Mouse (Mus musculus) induced T-regulatory cell, adult 2 months (primary cell): ENCODE data around the gene Psmc3.
"Not testable (repeated sequence)": the region's sequence is repeated elsewhere in the genome, so short reads cannot be mapped to it uniquely, and the experiment has no call there.

ENCODE experiments used
- DNase-seq: peaks from one replicate; pipeline ENCODE4 v3.0.0-alpha.2; 2012; ENCODE audit warnings: low read depth

Gene Psmc3

GRCm38 (mm10) chr2:91053934-91054382 is at the start of gene Psmc3:
TSS of gene Psmc3 (plus strand) at chr2:91054009.
- peak; percentile 95 for DNase-seq

- DNase-seq, result no peak
Measured at GRCm38 (mm10) chr2:91008536-91008935, 45.3 kb upstream of the Psmc3 start.

- no peak for DNase-seq
Measured at GRCm38 (mm10) chr2:91013881-91014280, 39.9 kb upstream of the Psmc3 start.

- DNase-seq, result no peak
Measured at GRCm38 (mm10) chr2:91015386-91015785, 38.4 kb upstream of the Psmc3 start.

- DNase-seq, result no peak
Measured at GRCm38 (mm10) chr2:91018061-91018788, 35.6 kb upstream of the Psmc3 start.

GRCm38 (mm10) chr2:91019911-91020310 is 33.9 kb upstream of the Psmc3 start:
- DNase-seq, result no peak

GRCm38 (mm10) chr2:91022266-91022665 is 31.5 kb upstream of the Psmc3 start:
- not testable (repeated sequence) for DNase-seq

- DNase-seq, result no peak
Measured at GRCm38 (mm10) chr2:91023131-91023530, 30.7 kb upstream of the Psmc3 start.

- DNase-seq, result no peak
Measured at GRCm38 (mm10) chr2:91023956-91024355, 29.9 kb upstream of the Psmc3 start.

GRCm38 (mm10) chr2:91025081-91025516 is 28.7 kb upstream of the Psmc3 start:
- no peak for DNase-seq

- no peak for DNase-seq
Measured at GRCm38 (mm10) chr2:91026491-91026890, 27.3 kb upstream of the Psmc3 start.

- no peak for DNase-seq
Measured at GRCm38 (mm10) chr2:91027391-91028214, 26.2 kb upstream of the Psmc3 start.

- no peak for DNase-seq
Measured at GRCm38 (mm10) chr2:91031216-91031615, 22.6 kb upstream of the Psmc3 start.

GRCm38 (mm10) chr2:91033000-91033399 is 20.8 kb upstream of the Psmc3 start:
- peak; percentile 74 for DNase-seq

- DNase-seq, result no peak
Measured at GRCm38 (mm10) chr2:91035385-91035784, 18.4 kb upstream of the Psmc3 start, which contains the start of gene Rapsn. TSS of gene Rapsn (plus strand) at chr2:91035620.

GRCm38 (mm10) chr2:91041786-91042185 is 12.0 kb upstream of the Psmc3 start:
- DNase-seq, result no peak

GRCm38 (mm10) chr2:91042651-91043398 is 11.0 kb upstream of the Psmc3 start:
- peak; percentile 90 for DNase-seq

- no peak for DNase-seq
Measured at GRCm38 (mm10) chr2:91044727-91045126, 9.1 kb upstream of the Psmc3 start.

GRCm38 (mm10) chr2:91045805-91046204 is 8.0 kb upstream of the Psmc3 start:
- DNase-seq, result not testable (repeated sequence)

- DNase-seq, result no peak
Measured at GRCm38 (mm10) chr2:91047359-91047758, 6.5 kb upstream of the Psmc3 start.

- peak; percentile 40 for DNase-seq
Measured at GRCm38 (mm10) chr2:91051917-91052316, 1.9 kb upstream of the Psmc3 start.

- peak; percentile 75 for DNase-seq
Measured at GRCm38 (mm10) chr2:91052752-91053151, 1.1 kb upstream of the Psmc3 start.
